Mouse (Mus musculus) limb, embryonic 14.5 days (tissue): ENCODE measurements around the gene Tgif1. TPM values are rescaled to one million over a fixed set of nuclear protein-coding genes. Genes with fewer than 3 reads are reported as not detected.
"Not testable (repeated sequence)": the region's sequence is repeated elsewhere in the genome, so short reads cannot be mapped to it uniquely, and the experiment has no call there.

Source experiments
- ATAC-seq: fragments of 200-750 bp; cut with Nextera tagmentation; 2 replicates; pipeline ENCODE4 v1.8.0; 2017; ENCODE audit warnings: low read depth, moderate number of reproducible peaks, moderate TSS enrichment; ENCODE audit not compliant: low FRiP score
- DNase-seq: peaks from one replicate; pipeline ENCODE4 v3.0.0-alpha.2; 2015; ENCODE audit warnings: low spot score
- H3K27ac ChIP-seq: fragments of 300-500 bp; sonication (generic); replicated peaks from 2 replicates; pipeline ENCODE4 v1.5.1; 2014; ENCODE audit warnings: low read depth, mild to moderate bottlenecking, low read length, moderate library complexity, mixed read lengths
- H3K27me3 ChIP-seq: fragments of 300-500 bp; sonication (generic); 2 replicates; pipeline ENCODE4 v1.6.1; 2014; ENCODE audit warnings: low read length, mixed read lengths; ENCODE audit not compliant: control insufficient read depth, insufficient read depth
- H3K36me3 ChIP-seq: fragments of 300-500 bp; sonication (generic); 2 replicates; pipeline ENCODE4 v1.6.1; 2014; ENCODE audit warnings: mild to moderate bottlenecking, low read length, moderate library complexity, mixed read lengths; ENCODE audit not compliant: control insufficient read depth, insufficient read depth
- H3K4me1 ChIP-seq: fragments of 300-500 bp; sonication (generic); 2 replicates; pipeline ENCODE4 v1.6.1; 2014; ENCODE audit warnings: antibody characterized with exemption, low read length, mixed read lengths; ENCODE audit not compliant: control insufficient read depth, insufficient read depth
- H3K4me2 ChIP-seq: fragments of 300-500 bp; sonication (generic); replicated peaks from 2 replicates; pipeline ENCODE4 v1.6.1; 2014; ENCODE audit warnings: low read depth, mild to moderate bottlenecking, low read length, moderate library complexity; ENCODE audit not compliant: severe bottlenecking
- H3K4me3 ChIP-seq: fragments of 300-500 bp; sonication (generic); replicated peaks from 2 replicates; pipeline ENCODE4 v1.5.1; 2014; ENCODE audit warnings: low read length
- H3K9ac ChIP-seq: fragments of 300-500 bp; sonication (generic); 2 replicates; pipeline ENCODE4 v1.6.1; 2014; ENCODE audit warnings: mild to moderate bottlenecking, low read depth, low read length, moderate library complexity; ENCODE audit not compliant: severe bottlenecking
- H3K9me3 ChIP-seq: fragments of 300-500 bp; sonication (generic); 2 replicates; pipeline ENCODE4 v1.6.1; 2016; ENCODE audit warnings: low read length; ENCODE audit not compliant: control insufficient read depth
- POLR2A ChIP-seq: fragments of 200-500 bp; IDR thresholded peaks from 2 replicates; pipeline ENCODE4 v1.8.0; 2012; ENCODE audit warnings: inconsistent platforms, mild to moderate bottlenecking, moderate library complexity, borderline replicate concordance; ENCODE audit not compliant: insufficient read depth, insufficient read length; ENCODE audit errors: extremely low read depth
- WGBS: fragments of 180-500 bp; shearing (Covaris S2); extraction: QIAGEN DNeasy Blood & Tissue Kit; methylation state at CpG from one replicate; pipeline ENCODE4 v1.1.7; 2014; 5-methylcytosine and 5-hydroxymethylcytosine counted together
- polyA plus RNA-seq, 2 experiments: library from polyadenylated mRNA; depleted of rRNA in 1 of 2; stranded (reverse) in 1 of 2; unstranded in 1 of 2; fragments of >200 nt; fragmentation: Nextera tagmentation in 1 of 2; extraction: Ambion mirVana in 1 of 2; gene quantifications; 2 replicates each; pipeline versions ENCODE4 v1.2.1 to v1.2.3; 2012 to 2014

The Tgif1 gene
- polyA plus RNA-seq, 2 experiments: 52.7 to 64.8 TPM

- Histone ChIP-seq H3K36me3 (peaks cover 67% of the 10 kb centered on the region), H3K9ac (no peak overlapping the region), H3K9me3 (no peaks in the 10 kb centered on the region), H3K4me2 (no peak overlapping the region), H3K4me3 (no peak overlapping the region), H3K4me1 (0 out of 2 replicates have a peak, but pooled peaks cover 3% of the 10 kb centered on the region), H3K27me3 (no peaks in the 10 kb centered on the region), H3K27ac (no peak overlapping the region)
- TF ChIP-seq POLR2A: no peak
- ATAC-seq (no peak), DNase-seq (no peak)
- 54% methylated on average over 4 of the region's 4 CpGs for WGBS
Measured at GRCm38 (mm10) chr17:70843252-70843651, 10.1 kb downstream of the Tgif1 start.

GRCm38 (mm10) chr17:70838533-70838932, 14.8 kb downstream of the Tgif1 start:
- H3K9ac ChIP-seq: no peak overlapping the region
- peaks cover 11% of the 10 kb centered on the region for H3K4me1 ChIP-seq
- H3K27ac ChIP-seq: no peak overlapping the region
- no peaks in the 10 kb centered on the region for H3K9me3 ChIP-seq
- no peak for DNase-seq
- ATAC-seq: no peak
- peaks cover 39% of the 10 kb centered on the region for H3K36me3 ChIP-seq
- WGBS: 27% methylated on average over 5 of the region's 5 CpGs
- TF ChIP-seq POLR2A: no peak
- H3K4me2 ChIP-seq: no peak overlapping the region
- H3K27me3 ChIP-seq: no peaks in the 10 kb centered on the region; the same call in 1 of the 2 replicates
- H3K4me3 ChIP-seq: no peak overlapping the region

- no peak for DNase-seq
- ATAC-seq: no peak
- no peak overlapping the region for H3K27ac ChIP-seq
Measured at GRCm38 (mm10) chr17:70838031-70838430, 15.3 kb downstream of the Tgif1 start.

GRCm38 (mm10) chr17:70837474-70837873, 15.9 kb downstream of the Tgif1 start:
- ATAC-seq, H3K27me3 ChIP-seq, H3K4me2 ChIP-seq, H3K27ac ChIP-seq, H3K9me3 ChIP-seq, H3K4me3 ChIP-seq, DNase-seq, H3K9ac ChIP-seq: not testable (repeated sequence)
- Histone ChIP-seq H3K4me1 (peaks cover 11% of the 10 kb centered on the region), H3K36me3 (peaks cover 28% of the 10 kb centered on the region)
- 91% methylated on average over 5 of the region's 6 CpGs for WGBS

More at GRCm38 (mm10) chr17:70838031-70838430, 15.3 kb downstream of the Tgif1 start:
- no peaks in the 10 kb centered on the region; the same call in 1 of the 2 replicates for H3K27me3 ChIP-seq
- no peak overlapping the region for H3K4me3 ChIP-seq
- H3K4me1 ChIP-seq: peaks cover 11% of the 10 kb centered on the region
- 80% methylated on average over 6 of the region's 7 CpGs for WGBS
- no peak overlapping the region for H3K9ac ChIP-seq
- H3K9me3 ChIP-seq: no peaks in the 10 kb centered on the region
- no peak overlapping the region for H3K4me2 ChIP-seq
- TF ChIP-seq POLR2A: no peak
- peaks cover 34% of the 10 kb centered on the region for H3K36me3 ChIP-seq

GRCm38 (mm10) chr17:70836820-70837219, 16.5 kb downstream of the Tgif1 start:
- Histone ChIP-seq H3K9me3 (no peaks in the 10 kb centered on the region), H3K9ac (no peak overlapping the region), H3K4me3 (no peak overlapping the region), H3K27me3 (no peaks in the 10 kb centered on the region; the same call in 1 of the 2 replicates), H3K4me2 (no peak overlapping the region), H3K4me1 (peaks cover 11% of the 10 kb centered on the region), H3K36me3 (peaks cover 22% of the 10 kb centered on the region), H3K27ac (no peak overlapping the region)
- WGBS: 66% methylated on average over 7 of the region's 7 CpGs
- ATAC-seq (no peak), DNase-seq (no peak)
- TF ChIP-seq POLR2A: no peak
